Mouse (Mus musculus): Measurements from ENCODE around the gene Col23a1.

DNA sequence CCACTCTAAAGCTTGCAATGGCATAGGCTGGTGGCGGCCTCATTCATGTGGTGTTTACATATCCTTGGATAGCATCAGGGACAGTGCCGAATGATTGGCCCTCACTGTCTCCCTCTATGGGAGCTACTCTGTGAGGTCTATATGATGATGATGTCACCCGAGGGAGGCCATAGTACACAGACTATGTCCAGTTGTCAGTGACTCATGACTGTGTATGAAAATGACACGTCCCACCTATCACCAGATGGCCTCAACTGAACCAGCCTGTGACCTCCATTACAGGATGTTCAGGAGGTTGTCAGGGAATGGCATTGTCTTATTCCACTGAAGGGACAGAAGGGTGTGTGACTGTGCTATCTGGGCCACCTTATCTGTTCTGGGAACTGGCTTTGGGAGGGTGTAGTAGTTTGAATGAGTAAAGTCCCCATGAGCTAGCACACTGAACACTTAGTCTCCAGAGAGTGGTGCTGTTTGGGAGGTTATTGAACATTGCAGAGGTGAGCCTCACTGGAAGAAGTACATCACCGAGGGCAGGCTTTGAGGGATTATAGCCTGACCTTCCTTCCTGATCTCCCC is 115.2 kb downstream of the Col23a1 start:
- no peak for TF ChIP-seq CTCF (IDR thresholded peaks at IDR 0.05; ENCODE audit: borderline replicate concordance, insufficient read depth, low read length)
- TF ChIP-seq POLR2A (IDR thresholded peaks at IDR 0.05; ENCODE audit: low read depth, low read length): no peak

Measured in embryonic fibroblast, embryonic 13.5 days (primary cell).